Mouse (Mus musculus): ENCODE data around the gene Psd4.

GRCm38 (mm10) chr2:24366214-24366975, 985 bp upstream of the Psd4 start:
- TF ChIP-seq MAX (IDR thresholded peaks at IDR 0.05; ENCODE audit: low read depth) = no peak
- no peak for TF ChIP-seq POLR2A (IDR thresholded peaks at IDR 0.05; ENCODE audit: insufficient read length, low read depth)
- no peak for TF ChIP-seq MYOG (IDR thresholded peaks at IDR 0.05; ENCODE audit: control insufficient read depth in 1 of 3, insufficient read depth in 1 of 3, insufficient read length in 2 of 3, low read depth in 2 of 3)
- no peak for TF ChIP-seq TCF12 (IDR thresholded peaks at IDR 0.05; ENCODE audit: insufficient read depth, poor library complexity, severe bottlenecking)
- TF ChIP-seq MYOD1 (IDR thresholded peaks at IDR 0.05; ENCODE audit: control insufficient read depth in 1 of 3, insufficient read length in 2 of 3, low read depth in 2 of 3) = no peak
- TF ChIP-seq TCF3 (IDR thresholded peaks at IDR 0.05; ENCODE audit: insufficient read length, low read depth) = no peak
- TF ChIP-seq USF1 (IDR thresholded peaks at IDR 0.05; ENCODE audit: low read depth) = no peak
- no peak for TF ChIP-seq REST (IDR thresholded peaks at IDR 0.05; ENCODE audit: insufficient read depth, insufficient read length)
- no peak for TF ChIP-seq POLR2AphosphoS2 (IDR thresholded peaks at IDR 0.05; ENCODE audit: insufficient read length, low read depth)
- TF ChIP-seq CEBPB (IDR thresholded peaks at IDR 0.05; ENCODE audit: insufficient read depth, poor library complexity, severe bottlenecking) = no peak
- TF ChIP-seq E2F4 (IDR thresholded peaks at IDR 0.05; ENCODE audit: insufficient read depth) = no peak

Measured in myocyte (in vitro differentiated cells).